Mouse (Mus musculus): Measurements from ENCODE around the gene Usp27x.
A peak's percentile ranks its signal among the peaks of the same experiment; 100 is the strongest.

Gene Usp27x

DNA sequence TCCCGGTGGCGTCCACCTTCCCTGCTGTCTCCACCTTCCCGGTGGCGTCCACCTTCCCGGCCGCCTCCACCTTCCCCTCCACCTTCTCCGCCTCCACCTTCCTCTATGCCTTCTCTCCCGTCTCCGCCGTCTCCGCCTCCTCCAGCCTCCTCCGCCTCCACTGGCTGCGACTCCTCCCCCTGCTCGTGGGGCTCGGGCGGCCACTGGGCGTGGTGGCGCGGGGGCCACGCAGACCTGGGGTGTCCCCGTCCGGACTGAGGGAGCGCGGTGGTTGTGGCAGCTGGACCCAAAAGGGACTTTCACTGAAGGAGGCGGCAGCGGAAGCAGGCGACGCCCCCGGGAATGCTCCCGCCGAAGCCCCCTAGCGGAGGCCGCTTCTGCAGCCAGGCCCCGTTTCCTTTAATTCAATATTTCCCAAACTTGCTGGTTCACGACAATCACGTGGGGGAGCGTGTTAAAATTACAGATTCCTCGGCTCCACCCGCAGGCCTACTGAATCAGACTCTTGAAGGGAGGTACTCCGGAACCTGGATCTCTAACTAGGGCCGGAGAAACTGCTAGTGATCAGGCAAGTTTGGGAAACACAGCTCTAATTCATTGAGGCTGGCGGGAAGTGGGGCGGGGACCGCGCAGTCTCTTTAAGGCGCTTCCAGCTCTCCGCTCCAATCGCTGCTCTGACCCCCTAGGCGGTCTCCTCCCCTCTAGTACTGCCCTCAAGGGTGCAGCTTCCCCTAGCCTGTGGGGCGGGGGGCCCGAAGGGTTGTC lies at the start of gene Usp27x:
Usp27x (minus strand) TSS at position 115 of the 765 bp plus-strand sequence.
- DNase-seq (ENCODE audit: low spot score) = peak; percentile 70

DNA sequence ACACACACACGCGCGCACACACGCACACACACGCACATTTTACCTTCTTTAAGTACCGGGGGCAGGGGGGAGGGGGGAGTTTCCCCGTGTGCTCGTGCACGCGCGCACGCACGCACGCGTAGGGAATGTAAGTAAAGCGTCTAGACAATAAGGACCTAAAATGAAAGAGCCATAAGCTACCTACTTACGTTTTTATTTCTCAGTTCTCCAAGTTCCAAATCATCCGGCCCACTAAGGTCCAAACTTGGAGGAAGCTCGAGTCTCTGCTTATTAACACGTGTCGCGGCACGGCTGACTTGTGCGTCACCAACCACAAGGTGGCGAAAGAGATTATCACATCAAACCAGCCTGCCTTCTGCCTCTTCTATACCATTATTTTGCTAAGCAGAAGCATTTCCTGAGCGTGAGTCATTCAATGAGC lies 47.1 kb upstream of the Usp27x start:
- peak; percentile 83 for DNase-seq (ENCODE audit: low spot score)

- DNase-seq (ENCODE audit: low spot score) = no peak
These were observed 46.5 kb upstream of the Usp27x start for GRCm38 (mm10) chrX:7422166-7422565.

- DNase-seq (ENCODE audit: low spot score) = peak; percentile 88
These were observed 45.4 kb upstream of the Usp27x start for GRCm38 (mm10) chrX:7421016-7421415.

DNA sequence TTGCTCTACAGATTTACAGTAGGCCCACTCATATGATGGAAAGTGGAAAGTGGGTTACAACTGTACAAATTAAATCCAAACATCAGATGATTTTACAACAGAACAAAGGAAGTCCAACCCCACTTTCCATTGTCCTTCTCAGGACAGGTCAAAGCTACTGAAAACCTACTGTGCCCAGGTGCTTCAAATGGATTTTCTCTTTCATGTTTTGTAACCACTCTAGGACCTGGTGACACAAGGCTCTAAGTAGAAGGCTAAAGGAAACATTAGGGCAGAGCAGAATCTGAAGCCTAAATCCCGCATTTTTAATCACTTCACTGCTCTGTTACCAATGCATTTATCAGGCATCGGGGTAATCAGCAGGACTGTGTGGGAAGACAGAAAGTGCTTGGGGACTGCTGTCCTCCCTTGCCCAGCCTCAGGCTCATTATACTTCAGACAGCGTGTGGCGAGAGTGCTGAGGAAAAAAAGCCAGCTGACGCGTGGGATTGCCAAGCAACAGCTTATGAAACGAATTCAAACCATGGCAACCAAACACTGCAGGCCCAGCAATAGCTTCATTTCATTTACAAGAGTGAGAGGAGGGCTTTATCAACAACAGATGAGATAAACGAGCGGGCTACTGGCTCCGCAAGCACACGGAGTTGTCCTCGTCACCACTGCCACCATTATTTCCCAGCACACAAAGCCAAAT lies 40.7 kb upstream of the Usp27x start:
- DNase-seq (ENCODE audit: low spot score) = peak; percentile 59

DNA sequence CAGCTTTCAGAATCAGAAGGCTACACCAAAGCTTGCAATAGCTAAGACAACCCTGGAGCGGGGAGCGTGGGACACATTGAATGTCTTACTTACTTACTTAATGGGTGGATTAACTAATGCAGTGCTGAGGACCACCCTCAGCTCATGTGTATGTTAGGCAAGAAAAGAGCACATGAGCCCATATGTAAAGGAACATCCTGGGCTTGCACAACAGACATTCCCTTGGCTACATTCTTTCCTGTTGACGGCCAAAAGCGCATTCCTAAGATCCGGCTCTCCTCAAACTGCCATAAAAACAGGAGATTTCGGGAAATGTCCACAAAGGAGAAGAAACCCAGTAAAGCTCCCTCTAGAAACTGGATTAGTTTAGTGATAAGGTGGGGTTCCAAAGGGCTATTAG lies 39.7 kb upstream of the Usp27x start:
- DNase-seq (ENCODE audit: low spot score) = no peak

GRCm38 (mm10) chrX:7412239-7413033 lies 36.8 kb upstream of the Usp27x start:
- no peak for DNase-seq (ENCODE audit: low spot score)

DNA sequence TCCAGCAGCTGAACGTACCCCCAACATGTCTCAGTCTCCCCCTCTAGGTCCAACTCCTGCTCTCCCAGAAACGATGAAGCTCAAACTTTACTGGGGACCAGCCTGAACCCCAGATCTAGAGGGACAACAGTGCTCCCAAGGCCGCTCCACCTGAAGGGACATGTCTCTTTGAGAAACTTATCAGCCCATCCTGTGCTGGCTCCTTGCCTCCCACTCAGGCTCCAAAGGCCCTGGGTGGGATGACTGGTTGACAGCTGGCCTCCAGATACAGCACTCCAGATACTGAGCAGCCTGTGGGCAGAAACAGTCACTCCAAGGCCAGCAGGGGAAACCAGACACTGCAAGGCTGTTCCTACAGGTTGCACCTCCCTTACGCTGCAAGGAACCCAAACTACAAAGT lies 956 bp upstream of the Usp27x start:
- no peak for DNase-seq (ENCODE audit: low spot score)

GRCm38 (mm10) chrX:7375322-7375715 lies 311 bp downstream of the Usp27x start:
- DNase-seq (ENCODE audit: low spot score) = no peak

GRCm38 (mm10) chrX:7325455-7325854 lies 50.2 kb downstream of the Usp27x start:
- no peak for DNase-seq (ENCODE audit: low spot score)

- DNase-seq (ENCODE audit: low spot score) = peak; percentile 72
These were observed 53.3 kb downstream of the Usp27x start for GRCm38 (mm10) chrX:7322288-7322687.
